Mouse (Mus musculus): ENCODE measurements around the gene Gm21987. TPM values are rescaled to one million over a fixed set of nuclear protein-coding genes. Genes with fewer than 3 reads are reported as not detected.

The Gm21987 gene
- polyA plus RNA-seq, 1 experiment: not detected

GRCm38 (mm10) chr16:38379493-38379892 is 32.7 kb downstream of the Gm21987 start:
- TF ChIP-seq POLR2A (IDR thresholded peaks at IDR 0.05; ENCODE audit: insufficient read depth, low read depth, low read length) (no peak), CTCF (IDR thresholded peaks at IDR 0.05; ENCODE audit: insufficient read depth, low read depth, low read length) (no peak)
- Histone ChIP-seq H3K4me3 (ENCODE audit: insufficient read depth, low read depth, low read length) (no peak overlapping the region), H3K4me1 (ENCODE audit: control insufficient read depth, insufficient read depth, low read length) (peaks cover 8% of the 10 kb centered on the region; the same call in 1 of the 2 replicates), H3K27ac (ENCODE audit: insufficient read depth, low read depth, low read length) (no peak overlapping the region)
- WGBS: 65% methylated on average over 3 of the region's 3 CpGs

- TF ChIP-seq CTCF (IDR thresholded peaks at IDR 0.05; ENCODE audit: insufficient read depth, low read depth, low read length) (no peak), POLR2A (IDR thresholded peaks at IDR 0.05; ENCODE audit: insufficient read depth, low read depth, low read length) (no peak)
- Histone ChIP-seq H3K4me3 (ENCODE audit: insufficient read depth, low read depth, low read length) (no peak overlapping the region), H3K4me1 (ENCODE audit: control insufficient read depth, insufficient read depth, low read length) (peaks cover 8% of the 10 kb centered on the region; the same call in 1 of the 2 replicates), H3K27ac (ENCODE audit: insufficient read depth, low read depth, low read length) (no peak overlapping the region)
- WGBS: 94% methylated on average over 3 of the region's 3 CpGs
Measured at GRCm38 (mm10) chr16:38379926-38380325, 33.1 kb downstream of the Gm21987 start.

- Histone ChIP-seq H3K4me1 (ENCODE audit: control insufficient read depth, insufficient read depth, low read length) (no peaks in the 10 kb centered on the region), H3K27ac (ENCODE audit: insufficient read depth, low read depth, low read length) (no peak overlapping the region), H3K4me3 (ENCODE audit: insufficient read depth, low read depth, low read length) (no peak overlapping the region)
- WGBS: 85% methylated on average over 2 of the region's 2 CpGs
- TF ChIP-seq POLR2A (IDR thresholded peaks at IDR 0.05; ENCODE audit: insufficient read depth, low read depth, low read length) (no peak), CTCF (IDR thresholded peaks at IDR 0.05; ENCODE audit: insufficient read depth, low read depth, low read length) (no peak)
Measured at GRCm38 (mm10) chr16:38383683-38384082, 36.8 kb downstream of the Gm21987 start.

GRCm38 (mm10) chr16:38385184-38385634 is 38.4 kb downstream of the Gm21987 start:
- Histone ChIP-seq H3K4me3 (ENCODE audit: insufficient read depth, low read depth, low read length) (no peak overlapping the region), H3K4me1 (ENCODE audit: control insufficient read depth, insufficient read depth, low read length) (peaks cover 3% of the 10 kb centered on the region; the same call in 1 of the 2 replicates), H3K27ac (ENCODE audit: insufficient read depth, low read depth, low read length) (no peak overlapping the region)
- 91% methylated on average over 6 of the region's 6 CpGs for WGBS
- no peak for TF ChIP-seq POLR2A (IDR thresholded peaks at IDR 0.05; ENCODE audit: insufficient read depth, low read depth, low read length)
- TF ChIP-seq CTCF (IDR thresholded peaks at IDR 0.05; ENCODE audit: insufficient read depth, low read depth, low read length): no peak

- Histone ChIP-seq H3K4me3 (ENCODE audit: insufficient read depth, low read depth, low read length) (no peak overlapping the region), H3K27ac (ENCODE audit: insufficient read depth, low read depth, low read length) (no peak overlapping the region), H3K4me1 (ENCODE audit: control insufficient read depth, insufficient read depth, low read length) (peaks cover 3% of the 10 kb centered on the region; the same call in 1 of the 2 replicates)
- no peak for TF ChIP-seq POLR2A (IDR thresholded peaks at IDR 0.05; ENCODE audit: insufficient read depth, low read depth, low read length)
- TF ChIP-seq CTCF (IDR thresholded peaks at IDR 0.05; ENCODE audit: insufficient read depth, low read depth, low read length): no peak
- 93% methylated on average over 4 of the region's 4 CpGs for WGBS
Measured at GRCm38 (mm10) chr16:38385700-38386099, 38.9 kb downstream of the Gm21987 start.

GRCm38 (mm10) chr16:38387389-38387788 is 40.5 kb downstream of the Gm21987 start:
- Histone ChIP-seq H3K4me1 (ENCODE audit: control insufficient read depth, insufficient read depth, low read length) (peaks cover 6% of the 10 kb centered on the region), H3K27ac (ENCODE audit: insufficient read depth, low read depth, low read length) (no peak overlapping the region), H3K4me3 (ENCODE audit: insufficient read depth, low read depth, low read length) (no peak overlapping the region)
- TF ChIP-seq CTCF (IDR thresholded peaks at IDR 0.05; ENCODE audit: insufficient read depth, low read depth, low read length) (no peak), POLR2A (IDR thresholded peaks at IDR 0.05; ENCODE audit: insufficient read depth, low read depth, low read length) (no peak)
- 94% methylated on average over 6 of the region's 6 CpGs for WGBS

GRCm38 (mm10) chr16:38388757-38389156 is 41.9 kb downstream of the Gm21987 start:
- H3K27ac ChIP-seq (ENCODE audit: insufficient read depth, low read depth, low read length): no peak overlapping the region
- peaks cover 10% of the 10 kb centered on the region for H3K4me1 ChIP-seq (ENCODE audit: control insufficient read depth, insufficient read depth, low read length)
- 83% methylated on average over 6 of the region's 6 CpGs for WGBS
- H3K4me3 ChIP-seq (ENCODE audit: insufficient read depth, low read depth, low read length): no peak overlapping the region
- TF ChIP-seq CTCF (IDR thresholded peaks at IDR 0.05; ENCODE audit: insufficient read depth, low read depth, low read length) (no peak), POLR2A (IDR thresholded peaks at IDR 0.05; ENCODE audit: insufficient read depth, low read depth, low read length) (no peak)

GRCm38 (mm10) chr16:38389284-38389893 is 42.5 kb downstream of the Gm21987 start:
- TF ChIP-seq CTCF (IDR thresholded peaks at IDR 0.05; ENCODE audit: insufficient read depth, low read depth, low read length): no peak
- TF ChIP-seq POLR2A (IDR thresholded peaks at IDR 0.05; ENCODE audit: insufficient read depth, low read depth, low read length): no peak
- 62% methylated on average over 8 of the region's 8 CpGs for WGBS
- no peak overlapping the region for H3K27ac ChIP-seq (ENCODE audit: insufficient read depth, low read depth, low read length)
- no peak overlapping the region for H3K4me3 ChIP-seq (ENCODE audit: insufficient read depth, low read depth, low read length)
- peaks cover 10% of the 10 kb centered on the region for H3K4me1 ChIP-seq (ENCODE audit: control insufficient read depth, insufficient read depth, low read length)

GRCm38 (mm10) chr16:38390322-38390721 is 43.5 kb downstream of the Gm21987 start:
- TF ChIP-seq CTCF (IDR thresholded peaks at IDR 0.05; ENCODE audit: insufficient read depth, low read depth, low read length): no peak
- no peak for TF ChIP-seq POLR2A (IDR thresholded peaks at IDR 0.05; ENCODE audit: insufficient read depth, low read depth, low read length)
- no peak overlapping the region for H3K4me3 ChIP-seq (ENCODE audit: insufficient read depth, low read depth, low read length)
- WGBS: 92% methylated on average over 7 of the region's 7 CpGs

More at GRCm38 (mm10) chr16:38390322-38390721, 43.5 kb downstream of the Gm21987 start:
- Histone ChIP-seq H3K4me1 (ENCODE audit: control insufficient read depth, insufficient read depth, low read length) (peaks cover 10% of the 10 kb centered on the region), H3K27ac (ENCODE audit: insufficient read depth, low read depth, low read length) (no peak overlapping the region)
